Mouse (Mus musculus): ENCODE measurements around the gene Ppp2r5d. TPM values are rescaled to one million over a fixed set of nuclear protein-coding genes. Genes with fewer than 3 reads are reported as not detected.
A peak's percentile ranks its signal among the peaks of the same experiment; 100 is the strongest.

Gene Ppp2r5d
- polyA plus RNA-seq, 1 experiment from 2014 or later, result 56.1 TPM

DNA sequence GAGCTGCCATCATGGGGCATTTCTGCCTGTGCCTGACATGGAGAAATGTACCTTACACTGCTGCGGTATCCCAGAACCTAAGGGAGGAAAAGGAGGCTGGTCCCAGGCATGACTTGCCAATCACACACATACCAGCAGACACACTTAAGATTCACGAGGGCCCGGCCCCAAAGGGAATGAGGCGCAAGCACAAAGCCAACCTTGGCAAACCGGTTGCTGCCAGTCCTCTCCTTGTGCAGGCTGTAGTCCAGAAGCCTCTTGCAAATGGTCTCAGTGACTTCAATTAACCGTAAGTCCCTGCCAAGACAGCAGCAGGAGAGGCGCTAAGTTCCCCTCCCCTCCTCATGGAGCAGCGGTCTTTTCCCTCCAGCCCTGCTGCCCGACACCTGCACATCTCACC lies 38.1 kb upstream of the Ppp2r5d start:
- no peak overlapping the region for H3K4me2 ChIP-seq (ENCODE audit: low read depth, low read length)
- no peak overlapping the region for H3K27ac ChIP-seq (ENCODE audit: low read length)
- no peaks in the 10 kb centered on the region for H3K27me3 ChIP-seq (ENCODE audit: control insufficient read depth, insufficient read depth, low read length)
- ATAC-seq (replicated peaks; ENCODE audit: extremely low read depth, insufficient read depth, low FRiP score), result no peak
- no peaks in the 10 kb centered on the region for H3K4me1 ChIP-seq (ENCODE audit: control insufficient read depth, insufficient read depth, low read length)
- WGBS, result 88% methylated on average over 9 of the region's 9 CpGs
- H3K9me3 ChIP-seq (replicated peaks; ENCODE audit: control insufficient read depth, low read length), result no peaks in the 10 kb centered on the region
- no peak overlapping the region for H3K4me3 ChIP-seq (ENCODE audit: low read length)
- H3K36me3 ChIP-seq (ENCODE audit: control insufficient read depth, insufficient read depth), result peaks cover 6% of the 10 kb centered on the region; the same call in 1 of the 2 replicates
- no peak overlapping the region for H3K9ac ChIP-seq (ENCODE audit: low read length)

DNA sequence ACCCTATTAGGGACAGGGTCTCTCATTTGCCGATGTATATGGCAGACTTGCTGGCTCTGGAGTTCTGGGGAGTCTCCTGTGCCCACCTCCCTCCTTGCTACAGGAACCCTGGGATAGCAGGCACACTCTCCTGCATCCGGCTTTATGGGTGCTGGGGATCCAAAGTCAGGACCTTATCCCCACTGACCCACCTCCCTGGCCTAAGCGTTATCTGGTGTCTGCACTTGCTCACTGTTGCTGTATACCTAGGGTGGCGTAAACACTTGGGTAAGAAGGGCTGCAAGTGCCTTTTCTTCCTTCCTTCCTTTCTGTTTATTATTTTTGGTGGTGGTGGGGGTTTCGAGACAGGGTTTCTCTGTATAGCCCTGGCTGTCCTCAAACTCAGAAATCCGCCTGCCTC lies 36.4 kb upstream of the Ppp2r5d start:
- no peak overlapping the region for H3K4me3 ChIP-seq (ENCODE audit: low read length)
- H3K4me2 ChIP-seq (ENCODE audit: low read depth, low read length), result no peak overlapping the region
- peaks cover 6% of the 10 kb centered on the region; the same call in 1 of the 2 replicates for H3K36me3 ChIP-seq (ENCODE audit: control insufficient read depth, insufficient read depth)
- H3K27ac ChIP-seq (ENCODE audit: low read length), result no peak overlapping the region
- no peak overlapping the region for H3K9ac ChIP-seq (ENCODE audit: low read length)
- H3K9me3 ChIP-seq (replicated peaks; ENCODE audit: control insufficient read depth, low read length), result no peaks in the 10 kb centered on the region
- 85% methylated on average over 6 of the region's 6 CpGs for WGBS
- no peaks in the 10 kb centered on the region for H3K4me1 ChIP-seq (ENCODE audit: control insufficient read depth, insufficient read depth, low read length)
- no peaks in the 10 kb centered on the region for H3K27me3 ChIP-seq (ENCODE audit: control insufficient read depth, insufficient read depth, low read length)
- no peak for ATAC-seq (replicated peaks; ENCODE audit: extremely low read depth, insufficient read depth, low FRiP score)

DNA sequence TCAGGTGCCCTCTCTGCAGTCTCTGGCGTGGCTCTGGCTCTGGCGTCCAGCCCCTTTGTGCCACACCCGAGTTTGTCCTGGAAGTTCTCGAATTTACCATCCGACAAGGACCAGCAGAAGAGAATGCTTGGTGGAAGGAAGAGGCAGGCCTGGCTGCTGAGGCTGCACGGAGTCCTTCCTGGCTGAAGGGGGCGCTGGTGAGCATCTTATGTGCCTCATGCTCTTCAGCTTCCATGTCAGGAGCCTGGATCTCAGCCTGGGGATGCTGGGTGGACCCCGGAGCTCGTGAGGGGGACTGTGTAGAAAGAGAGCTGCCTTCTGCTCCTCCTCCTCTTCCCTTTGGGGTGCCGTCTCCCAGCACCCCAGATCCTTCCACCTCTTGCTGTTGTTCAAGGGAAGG lies 31.2 kb upstream of the Ppp2r5d start:
- Histone ChIP-seq H3K4me2 (ENCODE audit: low read depth, low read length) (no peak overlapping the region), H3K4me3 (ENCODE audit: low read length) (no peak overlapping the region), H3K9me3 (replicated peaks; ENCODE audit: control insufficient read depth, low read length) (no peaks in the 10 kb centered on the region), H3K27me3 (ENCODE audit: control insufficient read depth, insufficient read depth, low read length) (no peaks in the 10 kb centered on the region), H3K36me3 (ENCODE audit: control insufficient read depth, insufficient read depth) (peaks cover 7% of the 10 kb centered on the region; the same call in 1 of the 2 replicates), H3K27ac (ENCODE audit: low read length) (no peak overlapping the region), H3K4me1 (ENCODE audit: control insufficient read depth, insufficient read depth, low read length) (no peaks in the 10 kb centered on the region), H3K9ac (ENCODE audit: low read length) (no peak overlapping the region)
- WGBS, result 58% methylated on average over 10 of the region's 10 CpGs
- ATAC-seq (replicated peaks; ENCODE audit: extremely low read depth, insufficient read depth, low FRiP score), result no peak

DNA sequence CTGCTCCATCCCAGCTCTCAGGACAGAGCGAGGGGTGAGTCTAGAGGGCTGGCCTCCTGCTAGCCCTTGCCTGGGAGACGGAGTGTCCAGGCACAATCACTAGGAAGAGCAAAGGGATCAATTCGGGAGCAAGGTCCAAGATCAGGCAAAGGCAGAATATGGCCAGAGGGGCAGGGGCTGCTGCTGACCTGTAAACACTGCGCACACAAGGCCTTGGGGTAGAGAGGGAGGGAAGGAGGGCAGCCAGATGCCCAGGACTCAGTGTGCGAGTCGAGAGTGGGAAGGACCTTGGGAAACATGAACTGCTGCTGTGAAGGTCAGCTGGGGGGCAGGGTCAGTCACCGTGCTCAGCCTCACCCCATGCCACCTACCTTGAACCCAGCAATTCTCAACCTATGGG lies 30.4 kb upstream of the Ppp2r5d start:
- no peak overlapping the region for H3K27ac ChIP-seq (ENCODE audit: low read length)
- WGBS, result 84% methylated on average over 7 of the region's 7 CpGs
- H3K4me2 ChIP-seq (ENCODE audit: low read depth, low read length), result no peak overlapping the region
- H3K9me3 ChIP-seq (replicated peaks; ENCODE audit: control insufficient read depth, low read length), result no peaks in the 10 kb centered on the region
- no peak for ATAC-seq (replicated peaks; ENCODE audit: extremely low read depth, insufficient read depth, low FRiP score)
- no peaks in the 10 kb centered on the region for H3K4me1 ChIP-seq (ENCODE audit: control insufficient read depth, insufficient read depth, low read length)
- no peak overlapping the region for H3K4me3 ChIP-seq (ENCODE audit: low read length)
- no peak overlapping the region for H3K9ac ChIP-seq (ENCODE audit: low read length)
- no peaks in the 10 kb centered on the region for H3K27me3 ChIP-seq (ENCODE audit: control insufficient read depth, insufficient read depth, low read length)
- peaks cover 6% of the 10 kb centered on the region; the same call in 1 of the 2 replicates for H3K36me3 ChIP-seq (ENCODE audit: control insufficient read depth, insufficient read depth)

DNA sequence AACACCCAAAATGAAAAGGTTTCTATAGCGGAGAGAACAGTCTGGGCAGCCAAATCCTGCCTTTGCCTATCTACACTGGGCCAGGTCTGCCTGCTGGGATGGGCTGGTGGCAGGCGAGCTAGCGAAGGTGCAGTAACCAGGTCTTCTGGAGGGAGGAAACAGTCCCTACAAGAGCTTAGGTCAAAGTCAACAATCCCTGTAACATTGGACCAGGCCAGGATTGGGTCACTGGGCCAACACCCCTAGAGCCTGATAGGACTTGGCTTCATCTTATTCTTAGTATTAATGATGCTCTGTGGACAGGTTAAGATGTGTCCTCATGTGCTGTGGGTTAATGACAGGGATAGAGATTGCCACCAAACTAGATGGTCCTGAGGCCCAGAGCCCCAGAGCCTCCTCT lies 29.1 kb upstream of the Ppp2r5d start:
- H3K9ac ChIP-seq (ENCODE audit: low read length), result no peak overlapping the region
- H3K4me3 ChIP-seq (ENCODE audit: low read length), result no peak overlapping the region
- H3K9me3 ChIP-seq (replicated peaks; ENCODE audit: control insufficient read depth, low read length), result no peaks in the 10 kb centered on the region
- no peak for ATAC-seq (replicated peaks; ENCODE audit: extremely low read depth, insufficient read depth, low FRiP score)
- 87% methylated on average over 3 of the region's 3 CpGs for WGBS
- H3K27ac ChIP-seq (ENCODE audit: low read length), result no peak overlapping the region
- peaks cover 1% of the 10 kb centered on the region; the same call in 1 of the 2 replicates for H3K4me1 ChIP-seq (ENCODE audit: control insufficient read depth, insufficient read depth, low read length)
- 0 out of 2 replicates have a peak, but pooled peaks cover 3% of the 10 kb centered on the region for H3K27me3 ChIP-seq (ENCODE audit: control insufficient read depth, insufficient read depth, low read length)
- H3K4me2 ChIP-seq (ENCODE audit: low read depth, low read length), result no peak overlapping the region
- H3K36me3 ChIP-seq (ENCODE audit: control insufficient read depth, insufficient read depth), result peaks cover 6% of the 10 kb centered on the region; the same call in 1 of the 2 replicates

DNA sequence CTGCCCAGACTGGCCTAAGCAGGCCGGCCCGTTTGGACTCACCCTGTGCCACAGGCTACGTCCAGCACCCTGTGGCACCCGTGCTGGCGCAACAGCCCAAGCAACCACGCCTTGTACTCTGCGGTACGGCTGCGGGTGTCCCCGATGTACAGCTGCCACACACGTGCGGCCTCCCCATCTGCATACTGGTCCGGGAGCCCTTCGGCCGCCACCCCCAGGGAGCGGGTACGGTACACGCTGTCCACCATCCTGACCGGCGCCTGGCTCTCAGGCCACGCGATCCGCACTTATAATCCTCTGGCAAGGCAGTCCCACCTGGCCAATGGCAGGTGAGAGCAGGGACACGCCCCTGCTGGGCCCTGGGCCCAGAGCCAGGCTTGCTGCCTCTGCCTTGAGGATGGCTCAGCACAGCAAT lies 24.0 kb upstream of the Ppp2r5d start, which contains the start of gene Gnmt:
Gene Gnmt, minus strand, starts transcription at position 265 of the 415 bp plus-strand sequence.
- WGBS, result 16% methylated on average over 24 of the region's 24 CpGs
- H3K9ac ChIP-seq (ENCODE audit: low read length), result 0 out of 2 replicates have a peak within 1 kb of the TSS, but pooled peaks have one; percentile 6

DNA sequence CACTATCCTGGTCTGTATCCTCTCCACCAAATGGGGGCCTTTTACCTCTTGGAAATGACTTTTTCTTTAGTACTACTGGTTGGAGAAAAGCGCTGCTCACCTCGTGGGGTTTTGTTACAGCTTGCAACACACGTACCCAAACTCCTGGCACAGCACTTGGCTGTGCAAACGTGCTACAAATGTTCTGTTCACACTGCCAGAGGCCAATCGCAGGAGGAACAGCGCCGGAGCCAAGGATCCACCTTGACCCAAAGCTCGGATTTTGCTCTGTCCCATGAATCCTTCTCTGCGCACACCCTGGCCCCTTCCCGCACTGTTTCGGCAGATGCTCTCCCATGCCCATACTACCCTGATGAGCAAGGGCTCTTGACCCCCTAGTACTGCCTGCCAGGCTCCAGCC lies 23.6 kb upstream of the Ppp2r5d start:
- WGBS, result 49% methylated on average over 11 of the region's 11 CpGs
- H3K9ac ChIP-seq (ENCODE audit: low read length), result 0 out of 2 replicates have a peak overlapping the region, but pooled peaks have one; percentile 6
- H3K4me3 ChIP-seq (ENCODE audit: low read length), result peak overlapping the region; percentile 13; the same call in 1 of the 2 replicates

More for the DNA sequence above, 24.0 kb upstream of the Ppp2r5d start, which contains the start of gene Gnmt:
- no peaks in the 10 kb centered on the region for H3K9me3 ChIP-seq (replicated peaks; ENCODE audit: control insufficient read depth, low read length)
- peaks cover 3% of the 10 kb centered on the region; the same call in 1 of the 2 replicates for H3K36me3 ChIP-seq (ENCODE audit: control insufficient read depth, insufficient read depth)
- peaks cover 9% of the 10 kb centered on the region for H3K4me1 ChIP-seq (ENCODE audit: control insufficient read depth, insufficient read depth, low read length)
- H3K4me3 ChIP-seq (ENCODE audit: low read length), result peak within 1 kb of the TSS; percentile 13; the same call in 1 of the 2 replicates
- H3K27ac ChIP-seq (ENCODE audit: low read length), result no peak within 1 kb of the TSS
- H3K27me3 ChIP-seq (ENCODE audit: control insufficient read depth, insufficient read depth, low read length), result peaks cover 10% of the 10 kb centered on the region; the same call in 1 of the 2 replicates
- no peak for ATAC-seq (replicated peaks; ENCODE audit: extremely low read depth, insufficient read depth, low FRiP score)
- peak within 1 kb of the TSS; percentile 34 for H3K4me2 ChIP-seq (ENCODE audit: low read depth, low read length)

DNA sequence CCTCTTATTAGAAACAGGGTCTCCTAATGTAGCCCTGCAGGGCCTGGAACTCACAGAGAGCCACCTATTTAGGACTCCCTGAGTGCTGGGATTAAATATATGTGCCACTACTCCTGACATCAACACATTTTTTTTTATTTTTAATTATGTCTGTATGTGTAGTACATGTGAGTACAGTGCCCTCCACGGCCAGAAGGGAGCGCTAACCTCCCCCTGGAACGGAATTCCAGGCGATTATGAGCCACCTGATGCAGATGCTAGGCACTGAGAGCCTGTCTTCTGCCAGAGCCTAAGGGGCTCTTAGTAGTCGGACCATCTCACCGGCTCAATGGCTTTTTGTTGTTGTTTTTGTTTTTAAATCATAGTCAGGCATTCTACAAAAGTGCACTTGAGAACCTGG lies 23.1 kb upstream of the Ppp2r5d start:
- H3K9ac ChIP-seq (ENCODE audit: low read length), result no peak overlapping the region
- peaks cover 10% of the 10 kb centered on the region; the same call in 1 of the 2 replicates for H3K27me3 ChIP-seq (ENCODE audit: control insufficient read depth, insufficient read depth, low read length)
- no peak overlapping the region for H3K4me3 ChIP-seq (ENCODE audit: low read length)
- WGBS, result 41% methylated on average over 6 of the region's 6 CpGs
- H3K27ac ChIP-seq (ENCODE audit: low read length), result no peak overlapping the region
- H3K36me3 ChIP-seq (ENCODE audit: control insufficient read depth, insufficient read depth), result peaks cover 3% of the 10 kb centered on the region; the same call in 1 of the 2 replicates
- no peak for ATAC-seq (replicated peaks; ENCODE audit: extremely low read depth, insufficient read depth, low FRiP score)
- peaks cover 9% of the 10 kb centered on the region for H3K4me1 ChIP-seq (ENCODE audit: control insufficient read depth, insufficient read depth, low read length)
- H3K4me2 ChIP-seq (ENCODE audit: low read depth, low read length), result no peak overlapping the region
- no peaks in the 10 kb centered on the region for H3K9me3 ChIP-seq (replicated peaks; ENCODE audit: control insufficient read depth, low read length)

More for the DNA sequence above, 23.6 kb upstream of the Ppp2r5d start:
- Histone ChIP-seq H3K9me3 (replicated peaks; ENCODE audit: control insufficient read depth, low read length) (no peaks in the 10 kb centered on the region), H3K27me3 (ENCODE audit: control insufficient read depth, insufficient read depth, low read length) (peaks cover 10% of the 10 kb centered on the region; the same call in 1 of the 2 replicates), H3K4me2 (ENCODE audit: low read depth, low read length) (peak overlapping the region; percentile 34), H3K4me1 (ENCODE audit: control insufficient read depth, insufficient read depth, low read length) (peaks cover 9% of the 10 kb centered on the region), H3K36me3 (ENCODE audit: control insufficient read depth, insufficient read depth) (peaks cover 3% of the 10 kb centered on the region; the same call in 1 of the 2 replicates), H3K27ac (ENCODE audit: low read length) (no peak overlapping the region)
- ATAC-seq (replicated peaks; ENCODE audit: extremely low read depth, insufficient read depth, low FRiP score), result no peak

DNA sequence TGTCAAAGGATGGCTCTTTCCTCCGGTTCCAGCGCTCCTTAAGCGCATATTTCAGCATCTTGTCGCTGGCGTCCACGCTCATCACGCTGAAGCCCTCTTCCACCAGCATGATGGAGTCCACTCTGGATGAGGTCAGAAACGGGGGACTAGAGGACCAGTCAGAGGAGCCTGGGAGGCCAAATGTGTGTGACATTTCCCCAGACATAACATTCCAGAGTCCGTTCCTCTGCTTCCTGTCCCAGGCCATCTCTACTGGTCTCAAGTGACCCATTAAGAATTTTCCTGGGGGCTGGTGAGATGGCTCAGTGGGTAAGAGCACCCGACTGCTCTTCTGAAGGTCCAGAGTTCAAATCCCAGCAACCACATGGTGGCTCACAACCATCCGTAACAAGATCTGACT lies 22.4 kb upstream of the Ppp2r5d start:
- H3K9me3 ChIP-seq (replicated peaks; ENCODE audit: control insufficient read depth, low read length), result no peaks in the 10 kb centered on the region
- H3K27me3 ChIP-seq (ENCODE audit: control insufficient read depth, insufficient read depth, low read length), result peaks cover 10% of the 10 kb centered on the region; the same call in 1 of the 2 replicates
- peaks cover 3% of the 10 kb centered on the region; the same call in 1 of the 2 replicates for H3K36me3 ChIP-seq (ENCODE audit: control insufficient read depth, insufficient read depth)
- H3K4me3 ChIP-seq (ENCODE audit: low read length), result no peak overlapping the region
- no peak overlapping the region for H3K27ac ChIP-seq (ENCODE audit: low read length)
- H3K4me2 ChIP-seq (ENCODE audit: low read depth, low read length), result no peak overlapping the region
- 84% methylated on average over 11 of the region's 11 CpGs for WGBS
- no peak for ATAC-seq (replicated peaks; ENCODE audit: extremely low read depth, insufficient read depth, low FRiP score)
- 0 out of 2 replicates have a peak overlapping the region, but pooled peaks have one; percentile 16 for H3K9ac ChIP-seq (ENCODE audit: low read length)
- peaks cover 9% of the 10 kb centered on the region for H3K4me1 ChIP-seq (ENCODE audit: control insufficient read depth, insufficient read depth, low read length)
